Mouse (Mus musculus): ENCODE measurements around the gene Ntn3. TPM values are rescaled to one million over a fixed set of nuclear protein-coding genes. Genes with fewer than 3 reads are reported as not detected.
A peak's percentile ranks its signal among the peaks of the same experiment; 100 is the strongest.

Ntn3 gene
- polyA plus RNA-seq, 2 experiments = 14.5 to 32.6 TPM

DNA sequence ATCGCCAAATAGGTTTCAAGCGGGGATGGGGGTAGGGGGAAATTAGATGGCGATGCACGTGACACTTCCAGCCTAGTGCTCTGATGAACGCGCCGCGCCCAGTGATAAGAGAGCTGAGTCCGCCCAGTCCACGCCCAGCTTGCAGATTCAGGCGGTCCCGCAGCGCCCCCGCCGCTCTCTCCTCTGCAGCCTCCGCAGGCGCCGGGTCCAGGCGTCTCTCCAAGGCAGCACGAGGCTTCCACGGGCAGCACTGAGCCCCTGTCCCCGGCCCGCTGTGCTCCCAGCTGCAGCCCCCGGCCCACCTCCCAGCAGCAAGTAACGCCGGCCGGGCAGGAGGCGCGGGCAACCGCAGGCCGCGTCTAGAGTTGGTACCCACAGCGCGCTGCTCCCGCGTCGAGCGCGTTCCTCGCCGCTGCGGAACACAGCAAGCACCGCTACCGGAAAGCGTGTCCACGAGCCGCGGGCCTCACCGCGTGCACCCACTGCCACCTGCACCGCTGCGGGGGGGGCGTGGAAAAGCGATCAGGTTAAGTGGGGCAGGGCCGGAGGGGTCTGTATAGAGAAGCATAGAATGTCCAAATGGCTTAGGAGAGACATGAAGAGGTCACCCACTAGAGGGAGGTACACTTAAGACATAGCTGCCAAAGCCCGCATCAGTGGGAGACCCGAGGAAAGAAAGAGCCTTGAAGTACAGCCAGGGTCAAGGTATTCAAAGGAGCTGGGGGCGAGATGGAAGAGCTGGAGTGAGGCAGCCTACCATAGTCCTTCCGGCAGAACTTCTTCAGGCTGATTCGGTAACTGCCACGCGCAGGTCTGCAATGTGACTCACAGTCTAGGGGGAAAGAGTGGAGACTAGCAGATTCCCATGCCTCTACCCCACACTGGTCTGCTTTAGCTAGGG is 2.6 kb downstream of the Ntn3 start:
- H3K4me3 ChIP-seq (replicated peaks; ENCODE audit: low read length) = peak overlapping the region; percentile 73
- no peak for TF ChIP-seq POLR2A (IDR thresholded peaks at IDR 0.05; ENCODE audit: borderline replicate concordance, extremely low read depth, insufficient read depth, insufficient read length)
- 0 out of 2 replicates have a peak, but pooled peaks cover 2% of the 10 kb centered on the region for H3K36me3 ChIP-seq (ENCODE audit: control insufficient read depth, insufficient read depth, low read length)
- WGBS = 5% methylated on average over 52 of the region's 62 CpGs
- no peak for ATAC-seq (ENCODE audit: low FRiP score, low read depth)
- no peaks in the 10 kb centered on the region for H3K27me3 ChIP-seq (ENCODE audit: control insufficient read depth, insufficient read depth, low read length)
- peak; percentile 74 for DNase-seq (ENCODE audit: low spot score)
- H3K4me2 ChIP-seq (replicated peaks; ENCODE audit: low read depth, low read length, severe bottlenecking) = peak overlapping the region; percentile 96
- H3K9me3 ChIP-seq (ENCODE audit: control insufficient read depth, low read length) = no peaks in the 10 kb centered on the region
- 0 out of 2 replicates have a peak overlapping the region, but pooled peaks have one; percentile 26 for H3K27ac ChIP-seq (replicated peaks; ENCODE audit: low read depth, low read length)
- peaks cover 77% of the 10 kb centered on the region for H3K4me1 ChIP-seq (ENCODE audit: control insufficient read depth, insufficient read depth, low read length)
- H3K9ac ChIP-seq (ENCODE audit: low read depth, low read length, severe bottlenecking) = peak overlapping the region; percentile 69

DNA sequence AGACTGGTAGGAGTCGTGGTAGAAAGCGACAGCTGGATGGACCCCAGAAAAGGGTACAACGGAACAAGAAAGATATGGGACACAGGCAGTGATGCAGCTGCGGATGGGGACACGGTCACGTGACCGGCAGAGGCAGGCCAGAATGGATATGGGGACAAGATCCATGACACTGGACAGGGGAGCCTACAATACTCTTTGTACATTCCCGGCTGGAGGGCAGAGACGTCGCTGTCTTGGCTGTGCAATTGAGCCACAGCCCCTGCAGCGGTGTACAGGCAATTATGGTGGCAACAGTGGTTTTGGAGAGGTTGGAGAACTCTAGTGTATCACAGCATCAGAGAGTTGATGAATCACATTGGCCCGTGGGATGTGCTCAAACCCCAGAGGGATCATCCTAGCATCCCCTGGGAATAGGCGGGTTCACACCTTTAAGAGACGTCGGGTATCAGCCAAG is 3.4 kb downstream of the Ntn3 start:
- no peak for TF ChIP-seq POLR2A (IDR thresholded peaks at IDR 0.05; ENCODE audit: borderline replicate concordance, extremely low read depth, insufficient read depth, insufficient read length)
- 11% methylated on average over 15 of the region's 15 CpGs for WGBS
- Histone ChIP-seq H3K36me3 (ENCODE audit: control insufficient read depth, insufficient read depth, low read length) (0 out of 2 replicates have a peak, but pooled peaks cover 2% of the 10 kb centered on the region), H3K27me3 (ENCODE audit: control insufficient read depth, insufficient read depth, low read length) (no peaks in the 10 kb centered on the region), H3K27ac (replicated peaks; ENCODE audit: low read depth, low read length) (peak overlapping the region; percentile 48; the same call in 1 of the 2 replicates), H3K4me1 (ENCODE audit: control insufficient read depth, insufficient read depth, low read length) (peaks cover 69% of the 10 kb centered on the region), H3K9me3 (ENCODE audit: control insufficient read depth, low read length) (no peaks in the 10 kb centered on the region), H3K4me3 (replicated peaks; ENCODE audit: low read length) (peak overlapping the region; percentile 73), H3K4me2 (replicated peaks; ENCODE audit: low read depth, low read length, severe bottlenecking) (peak overlapping the region; percentile 96), H3K9ac (ENCODE audit: low read depth, low read length, severe bottlenecking) (peak overlapping the region; percentile 69)
- 0 out of 2 replicates have a peak, but pooled peaks have one; percentile 0 for ATAC-seq (ENCODE audit: low FRiP score, low read depth)
- DNase-seq (ENCODE audit: low spot score) = no peak

DNA sequence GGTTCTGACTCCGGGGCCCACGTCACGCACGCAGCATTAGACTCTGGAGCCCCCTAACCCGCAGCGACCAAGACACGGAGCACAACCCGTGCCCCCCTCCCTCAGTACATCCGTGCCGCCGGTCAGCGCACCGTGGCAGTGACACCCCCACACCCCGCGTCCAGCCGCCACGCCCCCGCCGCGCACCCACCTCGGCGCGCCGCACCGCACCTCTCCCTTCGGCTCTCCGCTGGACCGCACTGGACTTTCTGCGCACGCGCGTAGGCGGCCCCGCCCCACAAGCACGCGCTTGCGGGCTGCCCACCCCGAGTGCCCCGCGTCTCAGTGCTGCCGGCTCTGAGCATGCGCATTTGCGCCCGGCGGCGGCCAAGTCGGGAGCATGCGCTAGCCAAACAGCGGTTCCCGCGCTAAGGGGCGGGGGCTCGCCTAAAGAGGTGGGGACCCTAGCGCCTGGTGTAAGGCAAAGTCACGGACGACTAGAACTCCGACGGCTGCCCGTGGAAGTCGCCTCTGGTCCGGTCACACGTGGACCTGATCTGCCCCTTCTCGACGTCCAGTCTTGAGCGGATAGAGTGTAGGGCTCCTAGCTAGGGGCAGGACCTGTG is 3.9 kb downstream of the Ntn3 start, which contains the start of gene Tbc1d24:
Gene Tbc1d24, minus strand, starts transcription at position 279 of the 605 bp plus-strand sequence.
- Histone ChIP-seq H3K4me2 (replicated peaks; ENCODE audit: low read depth, low read length, severe bottlenecking) (peak within 1 kb of the TSS; percentile 96), H3K27ac (replicated peaks; ENCODE audit: low read depth, low read length) (peak within 1 kb of the TSS; percentile 48; the same call in 1 of the 2 replicates), H3K9ac (ENCODE audit: low read depth, low read length, severe bottlenecking) (peak within 1 kb of the TSS; percentile 69), H3K9me3 (ENCODE audit: control insufficient read depth, low read length) (no peaks in the 10 kb centered on the region), H3K27me3 (ENCODE audit: control insufficient read depth, insufficient read depth, low read length) (no peaks in the 10 kb centered on the region), H3K36me3 (ENCODE audit: control insufficient read depth, insufficient read depth, low read length) (0 out of 2 replicates have a peak, but pooled peaks cover 2% of the 10 kb centered on the region), H3K4me3 (replicated peaks; ENCODE audit: low read length) (peak within 1 kb of the TSS; percentile 73), H3K4me1 (ENCODE audit: control insufficient read depth, insufficient read depth, low read length) (peaks cover 64% of the 10 kb centered on the region)
- 0 out of 2 replicates have a peak, but pooled peaks have one; percentile 24 for TF ChIP-seq POLR2A (IDR thresholded peaks at IDR 0.05; ENCODE audit: borderline replicate concordance, extremely low read depth, insufficient read depth, insufficient read length)
- 1% methylated on average over 44 of the region's 65 CpGs for WGBS
- ATAC-seq (ENCODE audit: low FRiP score, low read depth) = peak; percentile 71
- peak; percentile 90 for DNase-seq (ENCODE audit: low spot score)

DNA sequence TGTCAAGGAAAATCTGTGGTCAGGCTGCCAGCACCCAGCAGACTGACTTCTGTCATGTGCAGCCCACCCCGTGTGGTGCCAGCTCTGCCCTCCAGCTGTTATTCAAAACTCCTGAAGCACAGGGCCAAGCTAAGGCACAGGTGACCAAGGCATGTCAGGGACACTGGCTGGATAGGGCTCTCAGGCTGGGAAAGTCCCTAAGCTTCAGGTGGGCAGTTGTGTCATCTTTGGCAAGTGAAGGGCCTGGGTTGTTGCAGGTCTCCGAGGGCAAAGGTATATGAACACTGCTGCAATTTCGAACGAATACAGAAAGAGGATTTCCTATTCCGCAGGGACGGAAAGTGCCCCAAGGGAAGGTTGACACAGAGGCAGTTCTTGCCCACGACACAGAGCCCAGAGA is 4.5 kb downstream of the Ntn3 start:
- ATAC-seq (ENCODE audit: low FRiP score, low read depth) (no peak), DNase-seq (ENCODE audit: low spot score) (no peak)
- no peak for TF ChIP-seq POLR2A (IDR thresholded peaks at IDR 0.05; ENCODE audit: borderline replicate concordance, extremely low read depth, insufficient read depth, insufficient read length)
- Histone ChIP-seq H3K4me2 (replicated peaks; ENCODE audit: low read depth, low read length, severe bottlenecking) (peak overlapping the region; percentile 96), H3K9me3 (ENCODE audit: control insufficient read depth, low read length) (no peaks in the 10 kb centered on the region), H3K27me3 (ENCODE audit: control insufficient read depth, insufficient read depth, low read length) (no peaks in the 10 kb centered on the region), H3K36me3 (ENCODE audit: control insufficient read depth, insufficient read depth, low read length) (0 out of 2 replicates have a peak, but pooled peaks cover 2% of the 10 kb centered on the region), H3K4me3 (replicated peaks; ENCODE audit: low read length) (peak overlapping the region; percentile 73), H3K27ac (replicated peaks; ENCODE audit: low read depth, low read length) (no peak overlapping the region), H3K9ac (ENCODE audit: low read depth, low read length, severe bottlenecking) (peak overlapping the region; percentile 69), H3K4me1 (ENCODE audit: control insufficient read depth, insufficient read depth, low read length) (peaks cover 58% of the 10 kb centered on the region)
- 6% methylated on average over 7 of the region's 7 CpGs for WGBS
